Mouse (Mus musculus) lung, postnatal 14 days (tissue): ENCODE results near the gene Ptpn1.
A peak's percentile ranks its signal among the peaks of the same experiment; 100 is the strongest.

Source experiments
- DNase-seq: peaks from one replicate; pipeline ENCODE4 v3.0.0; 2021

The Ptpn1 gene

GRCm38 (mm10) chr2:167948557-167948956 lies 16.7 kb downstream of the Ptpn1 start:
- DNase-seq: no peak

GRCm38 (mm10) chr2:167949250-167949649 lies 17.4 kb downstream of the Ptpn1 start:
- DNase-seq: no peak

GRCm38 (mm10) chr2:167949808-167950207 lies 18.0 kb downstream of the Ptpn1 start:
- no peak for DNase-seq

- DNase-seq: no peak
Measured at GRCm38 (mm10) chr2:167950681-167951080, 18.8 kb downstream of the Ptpn1 start.

GRCm38 (mm10) chr2:167951301-167952211 lies 19.7 kb downstream of the Ptpn1 start:
- no peak for DNase-seq

- no peak for DNase-seq
Measured at GRCm38 (mm10) chr2:167953819-167954218, 22.0 kb downstream of the Ptpn1 start.

- DNase-seq: no peak
Measured at GRCm38 (mm10) chr2:167954928-167955327, 23.1 kb downstream of the Ptpn1 start.

GRCm38 (mm10) chr2:167957539-167957938 lies 25.7 kb downstream of the Ptpn1 start:
- DNase-seq: no peak

GRCm38 (mm10) chr2:167958082-167958788 lies 26.4 kb downstream of the Ptpn1 start:
- peak; percentile 63 for DNase-seq

- peak; percentile 91 for DNase-seq
Measured at GRCm38 (mm10) chr2:167958843-167959242, 27.0 kb downstream of the Ptpn1 start.

GRCm38 (mm10) chr2:167959384-167959911 lies 27.6 kb downstream of the Ptpn1 start:
- DNase-seq: no peak

GRCm38 (mm10) chr2:167959996-167960395 lies 28.1 kb downstream of the Ptpn1 start:
- DNase-seq: no peak

- no peak for DNase-seq
Measured at GRCm38 (mm10) chr2:167960584-167960983, 28.7 kb downstream of the Ptpn1 start.

GRCm38 (mm10) chr2:167962347-167962746 lies 30.5 kb downstream of the Ptpn1 start:
- DNase-seq: no peak

GRCm38 (mm10) chr2:167963176-167963575 lies 31.3 kb downstream of the Ptpn1 start:
- DNase-seq: no peak

- DNase-seq: no peak
Measured at GRCm38 (mm10) chr2:167963778-167964300, 32.0 kb downstream of the Ptpn1 start.

- peak; percentile 63 for DNase-seq
Measured at GRCm38 (mm10) chr2:167964320-167964719, 32.5 kb downstream of the Ptpn1 start.

- DNase-seq: no peak
Measured at GRCm38 (mm10) chr2:167965911-167966310, 34.1 kb downstream of the Ptpn1 start.

- no peak for DNase-seq
Measured at GRCm38 (mm10) chr2:167968504-167968903, 36.6 kb downstream of the Ptpn1 start.

GRCm38 (mm10) chr2:167969851-167970541 lies 38.1 kb downstream of the Ptpn1 start:
- no peak for DNase-seq

- no peak for DNase-seq
Measured at GRCm38 (mm10) chr2:167972146-167972545, 40.3 kb downstream of the Ptpn1 start.

- DNase-seq: no peak
Measured at GRCm38 (mm10) chr2:167972809-167973208, 41.0 kb downstream of the Ptpn1 start.

- no peak for DNase-seq
Measured at GRCm38 (mm10) chr2:167975746-167976145, 43.9 kb downstream of the Ptpn1 start.
